Mouse (Mus musculus): ENCODE measurements around the gene Gm47959. TPM values are rescaled to one million over a fixed set of nuclear protein-coding genes. Genes with fewer than 3 reads are reported as not detected.

Gene Gm47959
- polyA plus RNA-seq, 1 experiment from 2014 or later: not detected

GRCm38 (mm10) chr1:82977840-82978239 is 22.5 kb upstream of the Gm47959 start:
- Histone ChIP-seq H3K4me2 (no peak overlapping the region), H3K27ac (ENCODE audit: low read depth, low read length) (no peak overlapping the region), H3K9ac (ENCODE audit: low read depth, low read length) (no peak overlapping the region), H3K4me3 (ENCODE audit: low read depth, low read length) (no peak overlapping the region), H3K9me3 (ENCODE audit: control insufficient read depth, low read length) (no peaks in the 10 kb centered on the region), H3K36me3 (ENCODE audit: control insufficient read depth, insufficient read depth, low read length) (no peaks in the 10 kb centered on the region), H3K4me1 (replicated peaks; ENCODE audit: control insufficient read depth, insufficient read depth, low read length) (peaks cover 8% of the 10 kb centered on the region), H3K27me3 (replicated peaks; ENCODE audit: control insufficient read depth, insufficient read depth, low read length) (no peaks in the 10 kb centered on the region)
- ATAC-seq (replicated peaks; ENCODE audit: low FRiP score) (no peak), DNase-seq (ENCODE audit: low spot score) (no peak)

GRCm38 (mm10) chr1:82986738-82987137 is 13.6 kb upstream of the Gm47959 start:
- no peak overlapping the region for H3K9ac ChIP-seq (ENCODE audit: low read depth, low read length)
- no peak overlapping the region for H3K4me3 ChIP-seq (ENCODE audit: low read depth, low read length)
- no peaks in the 10 kb centered on the region for H3K36me3 ChIP-seq (ENCODE audit: control insufficient read depth, insufficient read depth, low read length)
- ATAC-seq (replicated peaks; ENCODE audit: low FRiP score) (no peak), DNase-seq (ENCODE audit: low spot score) (no peak)
- WGBS: 90% methylated on average over 6 of the region's 6 CpGs
- H3K4me2 ChIP-seq: no peak overlapping the region
- 0 out of 2 replicates have a peak, but pooled peaks cover 5% of the 10 kb centered on the region for H3K9me3 ChIP-seq (ENCODE audit: control insufficient read depth, low read length)
- H3K27me3 ChIP-seq (replicated peaks; ENCODE audit: control insufficient read depth, insufficient read depth, low read length): no peaks in the 10 kb centered on the region
- no peaks in the 10 kb centered on the region for H3K4me1 ChIP-seq (replicated peaks; ENCODE audit: control insufficient read depth, insufficient read depth, low read length)
- H3K27ac ChIP-seq (ENCODE audit: low read depth, low read length): no peak overlapping the region

GRCm38 (mm10) chr1:82987530-82988198 is 12.7 kb upstream of the Gm47959 start:
- DNase-seq (ENCODE audit: low spot score): no peak
- no peaks in the 10 kb centered on the region for H3K27me3 ChIP-seq (replicated peaks; ENCODE audit: control insufficient read depth, insufficient read depth, low read length)
- no peaks in the 10 kb centered on the region for H3K4me1 ChIP-seq (replicated peaks; ENCODE audit: control insufficient read depth, insufficient read depth, low read length)
- no peak overlapping the region for H3K9ac ChIP-seq (ENCODE audit: low read depth, low read length)
- no peaks in the 10 kb centered on the region for H3K36me3 ChIP-seq (ENCODE audit: control insufficient read depth, insufficient read depth, low read length)
- H3K9me3 ChIP-seq (ENCODE audit: control insufficient read depth, low read length): 0 out of 2 replicates have a peak, but pooled peaks cover 5% of the 10 kb centered on the region
- ATAC-seq (replicated peaks; ENCODE audit: low FRiP score): no peak; the same call in 1 of the 2 replicates
- no peak overlapping the region for H3K27ac ChIP-seq (ENCODE audit: low read depth, low read length)
- 29% methylated on average over 4 of the region's 4 CpGs for WGBS
- H3K4me2 ChIP-seq: no peak overlapping the region
- no peak overlapping the region for H3K4me3 ChIP-seq (ENCODE audit: low read depth, low read length)

GRCm38 (mm10) chr1:82991062-82991461 is 9.3 kb upstream of the Gm47959 start:
- H3K9me3 ChIP-seq (ENCODE audit: control insufficient read depth, low read length): no peaks in the 10 kb centered on the region
- ATAC-seq (replicated peaks; ENCODE audit: low FRiP score) (no peak), DNase-seq (ENCODE audit: low spot score) (no peak)
- WGBS: 72% methylated on average over 4 of the region's 4 CpGs
- no peaks in the 10 kb centered on the region for H3K4me1 ChIP-seq (replicated peaks; ENCODE audit: control insufficient read depth, insufficient read depth, low read length)
- H3K4me2 ChIP-seq: no peak overlapping the region
- no peaks in the 10 kb centered on the region for H3K27me3 ChIP-seq (replicated peaks; ENCODE audit: control insufficient read depth, insufficient read depth, low read length)
- no peak overlapping the region for H3K4me3 ChIP-seq (ENCODE audit: low read depth, low read length)
- H3K9ac ChIP-seq (ENCODE audit: low read depth, low read length): no peak overlapping the region
- H3K27ac ChIP-seq (ENCODE audit: low read depth, low read length): no peak overlapping the region
- no peaks in the 10 kb centered on the region for H3K36me3 ChIP-seq (ENCODE audit: control insufficient read depth, insufficient read depth, low read length)

- ATAC-seq (replicated peaks; ENCODE audit: low FRiP score) (no peak), DNase-seq (ENCODE audit: low spot score) (no peak)
- no peaks in the 10 kb centered on the region for H3K36me3 ChIP-seq (ENCODE audit: control insufficient read depth, insufficient read depth, low read length)
- WGBS: 83% methylated on average over 3 of the region's 3 CpGs
- no peak overlapping the region for H3K4me3 ChIP-seq (ENCODE audit: low read depth, low read length)
- no peaks in the 10 kb centered on the region for H3K27me3 ChIP-seq (replicated peaks; ENCODE audit: control insufficient read depth, insufficient read depth, low read length)
- no peaks in the 10 kb centered on the region for H3K4me1 ChIP-seq (replicated peaks; ENCODE audit: control insufficient read depth, insufficient read depth, low read length)
- no peaks in the 10 kb centered on the region for H3K9me3 ChIP-seq (ENCODE audit: control insufficient read depth, low read length)
- no peak overlapping the region for H3K4me2 ChIP-seq
- no peak overlapping the region for H3K9ac ChIP-seq (ENCODE audit: low read depth, low read length)
- no peak overlapping the region for H3K27ac ChIP-seq (ENCODE audit: low read depth, low read length)
Observed at GRCm38 (mm10) chr1:82991596-82991995, 8.8 kb upstream of the Gm47959 start.

GRCm38 (mm10) chr1:82992093-82992492 is 8.3 kb upstream of the Gm47959 start:
- WGBS: 84% methylated on average over 6 of the region's 6 CpGs
- DNase-seq (ENCODE audit: low spot score) (no peak), ATAC-seq (replicated peaks; ENCODE audit: low FRiP score) (no peak)
- Histone ChIP-seq H3K4me1 (replicated peaks; ENCODE audit: control insufficient read depth, insufficient read depth, low read length) (no peaks in the 10 kb centered on the region), H3K4me3 (ENCODE audit: low read depth, low read length) (no peak overlapping the region), H3K4me2 (no peak overlapping the region), H3K36me3 (ENCODE audit: control insufficient read depth, insufficient read depth, low read length) (no peaks in the 10 kb centered on the region), H3K9ac (ENCODE audit: low read depth, low read length) (no peak overlapping the region), H3K9me3 (ENCODE audit: control insufficient read depth, low read length) (no peaks in the 10 kb centered on the region), H3K27ac (ENCODE audit: low read depth, low read length) (no peak overlapping the region), H3K27me3 (replicated peaks; ENCODE audit: control insufficient read depth, insufficient read depth, low read length) (no peaks in the 10 kb centered on the region)

DNA sequence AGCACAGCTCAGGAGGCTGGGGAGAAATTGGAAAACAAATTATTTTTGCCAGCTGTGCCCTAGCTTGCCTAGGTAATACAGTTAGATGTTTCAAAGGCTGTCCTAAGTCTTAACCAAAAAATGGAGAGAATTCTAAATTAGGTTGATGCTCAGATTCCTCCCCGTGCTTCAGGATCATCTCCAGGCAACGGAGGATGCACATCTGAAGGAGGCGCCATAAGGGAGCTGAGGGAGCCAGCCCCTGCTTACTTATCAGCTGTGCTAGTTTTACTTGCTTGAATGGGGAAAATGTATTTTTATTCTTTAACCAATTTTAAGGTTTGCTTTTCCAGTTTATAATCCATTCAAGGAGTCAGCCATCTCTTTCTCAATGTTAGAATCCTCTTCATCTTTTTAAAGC is 6.4 kb upstream of the Gm47959 start:
- H3K27me3 ChIP-seq (replicated peaks; ENCODE audit: control insufficient read depth, insufficient read depth, low read length): no peaks in the 10 kb centered on the region
- H3K9me3 ChIP-seq (ENCODE audit: control insufficient read depth, low read length): no peaks in the 10 kb centered on the region
- H3K4me1 ChIP-seq (replicated peaks; ENCODE audit: control insufficient read depth, insufficient read depth, low read length): no peaks in the 10 kb centered on the region
- no peaks in the 10 kb centered on the region for H3K36me3 ChIP-seq (ENCODE audit: control insufficient read depth, insufficient read depth, low read length)
- no peak overlapping the region for H3K27ac ChIP-seq (ENCODE audit: low read depth, low read length)
- no peak overlapping the region for H3K4me3 ChIP-seq (ENCODE audit: low read depth, low read length)
- DNase-seq (ENCODE audit: low spot score) (no peak), ATAC-seq (replicated peaks; ENCODE audit: low FRiP score) (no peak)
- 83% methylated on average over 3 of the region's 3 CpGs for WGBS
- no peak overlapping the region for H3K9ac ChIP-seq (ENCODE audit: low read depth, low read length)
- no peak overlapping the region for H3K4me2 ChIP-seq

GRCm38 (mm10) chr1:83006218-83007179 is 6.2 kb downstream of the Gm47959 start:
- H3K27me3 ChIP-seq (replicated peaks; ENCODE audit: control insufficient read depth, insufficient read depth, low read length): no peaks in the 10 kb centered on the region
- H3K4me1 ChIP-seq (replicated peaks; ENCODE audit: control insufficient read depth, insufficient read depth, low read length): no peaks in the 10 kb centered on the region
- 74% methylated on average over 8 of the region's 8 CpGs for WGBS
- no peak for DNase-seq (ENCODE audit: low spot score)
- no peak overlapping the region for H3K4me3 ChIP-seq (ENCODE audit: low read depth, low read length)
- H3K9me3 ChIP-seq (ENCODE audit: control insufficient read depth, low read length): no peaks in the 10 kb centered on the region
- H3K36me3 ChIP-seq (ENCODE audit: control insufficient read depth, insufficient read depth, low read length): no peaks in the 10 kb centered on the region
- H3K9ac ChIP-seq (ENCODE audit: low read depth, low read length): no peak overlapping the region
- H3K4me2 ChIP-seq: no peak overlapping the region
- no peak for ATAC-seq (replicated peaks; ENCODE audit: low FRiP score)
- no peak overlapping the region for H3K27ac ChIP-seq (ENCODE audit: low read depth, low read length)

Data from liver, embryonic 11.5 days (tissue).